Mouse (Mus musculus) layer of hippocampus, adult 9-10 months (tissue): ENCODE measurements at regions not wholly inside any gene's neighbourhood (a gene's known extent, or its start where the extent isn't known, plus 50 kb on each side); places are given as distances from the start of the nearest gene placed in this dataset.
A peak's percentile ranks its signal among the peaks of the same experiment; 100 is the strongest.

Experiments
- DNase-seq: peaks from one replicate; pipeline ENCODE4 v3.0.0; 2022; ENCODE audit warnings: low spot score

GRCm38 (mm10) chr16:84100444-84100843 lies 414.5 kb upstream of the A730009L09Rik start:
- no peak for DNase-seq

GRCm38 (mm10) chr16:84111610-84112009 lies 403.3 kb upstream of the A730009L09Rik start:
- no peak for DNase-seq

GRCm38 (mm10) chr16:84117556-84117955 lies 397.4 kb upstream of the A730009L09Rik start:
- DNase-seq, result no peak

- DNase-seq, result peak; percentile 47
These were observed 379.2 kb upstream of the A730009L09Rik start for GRCm38 (mm10) chr16:84135651-84136200.

- no peak for DNase-seq
These were observed 363.0 kb upstream of the A730009L09Rik start for GRCm38 (mm10) chr16:84151872-84152271.

- DNase-seq, result peak; percentile 5
These were observed 342.8 kb upstream of the A730009L09Rik start for GRCm38 (mm10) chr16:84172080-84172479.
